Mouse (Mus musculus) left cerebral cortex, postnatal 25 days (tissue): ENCODE measurements at regions not wholly inside any gene's neighbourhood (a gene's known extent, or its start where the extent isn't known, plus 50 kb on each side); places are given as distances from the start of the nearest gene placed in this dataset.

Experiments
- DNase-seq, 2 experiments: peaks; one replicate each; pipeline ENCODE4 v3.0.0; 2022; ENCODE audit warnings: low spot score in 2 of 2, mixed read lengths in 1 of 2
- intact Hi-C: fragments of 180-260 bp; cut with DNase I; formaldehyde crosslinking; loops from one replicate; pipeline ENCODE4 v1.15.1; 2025

DNA sequence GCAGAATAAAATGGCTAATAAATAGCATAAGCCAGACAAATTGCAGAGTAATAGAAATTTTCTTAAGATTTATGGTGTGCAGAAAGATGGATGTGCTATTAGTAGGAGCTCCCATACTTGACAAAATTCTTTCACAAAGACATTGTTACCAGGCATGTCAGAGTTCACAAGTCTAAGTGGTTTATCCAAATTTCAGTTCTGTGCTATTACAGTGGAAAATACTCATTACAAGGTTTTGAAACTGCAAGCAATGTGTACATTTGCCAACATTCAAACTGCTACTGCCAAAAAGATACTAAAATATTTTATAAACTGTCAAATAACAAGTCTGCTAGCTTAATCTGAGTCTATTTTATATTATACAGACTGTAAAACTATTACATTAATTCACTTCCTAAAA is 1550.2 kb upstream of the Acvr2a start:
- DNase-seq: no peak
- intact Hi-C loops: no loop called here

DNA sequence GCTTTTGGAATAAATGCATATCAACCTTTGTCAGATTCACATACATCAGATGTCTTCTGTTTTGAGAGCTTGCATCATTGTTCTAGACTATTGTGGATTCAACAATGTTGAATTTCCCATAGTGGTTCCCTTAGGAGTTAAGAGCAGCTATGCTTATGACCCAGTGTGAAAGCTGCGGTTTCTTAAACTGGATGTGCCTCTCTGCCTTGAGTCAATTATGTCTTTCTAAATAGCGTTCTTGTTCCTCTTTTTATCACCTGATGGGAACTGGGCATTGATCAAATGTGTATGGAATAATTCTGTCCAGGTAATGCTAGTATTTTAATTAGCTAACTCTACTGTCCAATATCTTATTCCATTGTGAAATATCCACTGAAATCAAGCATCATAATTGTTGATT is 1548.0 kb upstream of the Acvr2a start:
- DNase-seq: no peak
- intact Hi-C loops: no loop called here

DNA sequence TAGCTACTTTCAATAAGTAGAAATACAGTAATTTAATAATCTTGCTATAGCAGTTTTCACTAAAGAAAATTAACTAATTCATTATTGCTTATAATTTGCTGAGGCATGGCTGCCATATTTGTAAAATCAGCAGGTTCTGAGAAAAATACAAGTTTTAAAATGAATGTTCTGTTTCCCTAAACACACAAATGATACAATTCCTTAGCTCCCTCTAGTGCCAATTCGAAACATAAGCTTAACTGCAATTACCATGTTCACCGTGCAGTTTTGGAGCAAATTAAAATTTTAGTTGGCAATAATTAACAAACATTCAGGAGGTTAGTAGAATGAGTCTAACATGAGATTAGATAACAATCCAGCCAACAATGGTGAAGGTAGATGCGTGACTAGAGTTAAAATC is 1518.4 kb upstream of the Acvr2a start:
- intact Hi-C loops: loop anchor here (10.0 kb wide), 1 partner anchor 241 kb away; no protein-coding TSS in a partner anchor
- DNase-seq: peak; percentile 6 to 44

DNA sequence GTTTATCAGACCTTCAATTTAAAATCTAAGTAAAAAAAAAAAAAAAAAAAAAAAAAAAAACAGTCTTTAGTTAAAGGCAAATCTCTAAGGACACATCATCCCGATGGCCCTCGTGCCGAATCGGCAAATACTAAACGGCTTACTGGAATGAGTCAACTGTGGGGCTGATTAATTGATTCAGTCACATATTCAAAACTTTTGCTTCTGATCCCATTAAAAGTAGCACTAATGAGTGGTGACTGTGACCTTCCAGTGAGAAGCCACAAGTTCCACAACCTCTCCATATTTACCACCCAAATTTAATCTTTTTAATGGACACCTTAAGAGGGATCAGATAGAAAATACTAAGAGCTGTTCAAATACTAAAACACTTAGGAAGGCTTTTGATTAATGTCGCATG is 1511.9 kb upstream of the Acvr2a start:
- intact Hi-C loops: no loop called here
- DNase-seq: no peak

DNA sequence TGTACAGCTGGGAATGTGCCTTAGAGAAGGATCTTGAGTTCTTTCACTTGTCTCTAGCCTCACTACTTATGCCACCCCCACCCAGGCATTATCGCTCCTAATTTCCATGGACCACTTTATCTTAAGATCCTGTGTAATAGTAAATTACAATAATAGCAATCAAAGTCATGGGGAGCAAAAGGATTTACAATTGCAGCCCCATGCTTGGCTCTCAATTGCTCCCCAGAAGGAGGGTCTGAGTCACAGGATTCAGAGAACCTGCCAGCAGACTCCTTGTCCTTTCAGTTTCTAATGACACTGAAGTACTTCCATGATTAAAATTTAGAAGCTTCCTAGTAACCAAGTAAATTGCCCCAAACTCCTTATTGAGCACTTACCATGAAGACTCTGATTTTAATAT is 1483.3 kb upstream of the Acvr2a start:
- no peak for DNase-seq
- intact Hi-C loops: no loop called here

DNA sequence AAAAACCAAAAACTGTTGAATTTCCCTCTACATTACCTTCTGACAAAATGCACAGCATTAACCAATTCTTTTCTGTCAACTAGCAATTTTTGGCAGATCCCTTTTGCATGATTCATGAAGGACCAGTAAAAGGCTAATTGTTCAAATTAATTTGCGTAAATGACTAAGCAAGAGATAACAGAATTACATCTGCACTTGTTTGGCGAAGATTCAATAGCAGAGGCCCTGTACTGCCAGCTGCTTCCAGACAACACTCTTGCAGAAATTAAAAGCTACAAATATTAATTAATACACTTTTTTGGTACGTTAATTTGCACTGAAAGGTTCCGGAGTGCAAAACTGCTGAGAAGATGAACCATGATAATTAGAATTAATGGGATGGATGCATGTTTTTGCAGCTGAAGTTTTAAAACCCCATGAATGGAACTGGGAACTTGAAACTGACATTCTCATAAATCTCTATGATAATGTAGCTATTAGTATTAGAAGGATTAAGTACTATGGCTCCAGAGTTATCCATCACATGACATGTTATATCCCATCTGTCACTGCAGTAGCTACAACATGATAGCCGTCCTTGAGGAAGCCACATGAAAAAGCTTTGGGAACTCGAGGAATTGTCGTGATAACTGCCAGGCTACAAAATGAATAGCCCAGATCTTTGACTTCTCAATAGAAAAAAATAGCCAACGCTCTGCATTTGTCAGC is 1479.3 kb upstream of the Acvr2a start:
- no peak for DNase-seq
- intact Hi-C loops: no loop called here

DNA sequence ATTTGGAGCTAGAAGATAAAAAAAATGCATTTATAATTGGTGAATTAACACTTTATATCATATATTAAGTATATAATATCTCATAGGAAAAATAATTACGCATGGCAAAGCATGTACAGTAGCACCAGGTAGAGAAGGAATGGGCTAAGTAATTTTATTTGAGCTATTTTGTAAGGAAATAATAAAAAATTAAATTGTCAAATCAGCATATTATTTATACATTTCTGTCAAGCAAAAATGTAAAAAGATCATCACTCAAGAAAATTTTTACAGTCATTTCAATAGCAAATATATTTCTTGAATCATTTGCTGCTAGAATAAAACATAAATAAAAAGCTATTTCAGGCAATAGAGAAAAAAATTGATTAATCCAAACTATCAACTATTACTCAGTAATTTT is 1450.4 kb upstream of the Acvr2a start:
- intact Hi-C loops: no loop called here
- DNase-seq: no peak

DNA sequence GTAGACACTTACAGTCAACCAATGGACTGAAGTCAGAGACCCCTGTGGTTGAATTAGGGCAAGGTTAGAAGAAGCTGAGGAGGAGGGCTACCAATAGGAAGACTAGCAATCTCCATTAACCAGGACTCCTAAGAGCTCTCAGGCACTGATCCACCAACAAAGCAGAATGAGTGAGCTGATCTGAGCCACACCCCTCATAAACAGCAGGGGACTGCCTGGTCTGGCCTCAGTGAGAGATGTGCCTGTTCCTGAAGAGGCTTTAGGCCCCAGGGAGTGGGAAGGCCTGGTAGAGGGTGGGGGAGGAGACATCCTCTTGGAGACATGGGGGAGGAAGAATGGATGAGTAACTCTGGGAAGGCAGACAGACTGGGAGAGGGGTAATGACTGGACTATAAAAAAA is 1445.6 kb upstream of the Acvr2a start:
- intact Hi-C loops: no loop called here

More for the DNA sequence above, 1445.6 kb upstream of the Acvr2a start:
- no peak for DNase-seq
